Mouse (Mus musculus): ENCODE data around the gene Esp22.
"Not testable (repeated sequence)": the region's sequence is repeated elsewhere in the genome, so short reads cannot be mapped to it uniquely, and the experiment has no call there.

Esp22 gene

GRCm38 (mm10) chr17:39095034-39095433, at the start of gene Esp22:
Gene Esp22, plus strand, starts transcription at chr17:39095334.
- DNase-seq, result no peak

GRCm38 (mm10) chr17:39063641-39064040, 31.5 kb upstream of the Esp22 start:
- DNase-seq, result no peak

GRCm38 (mm10) chr17:39076937-39077336, 18.2 kb upstream of the Esp22 start, which contains the start of gene Esp23:
Gene Esp23, minus strand, starts transcription at chr17:39077037.
- DNase-seq, result no peak

GRCm38 (mm10) chr17:39107126-39107525, 12.0 kb downstream of the Esp22 start:
- not testable (repeated sequence) for DNase-seq

- DNase-seq, result not testable (repeated sequence)
These were observed 34.0 kb downstream of the Esp22 start for GRCm38 (mm10) chr17:39129156-39129555.

Measured in thymus, adult 18-20 months (tissue).